Mouse (Mus musculus): ENCODE data around the gene Lipo4. TPM values are rescaled to one million over a fixed set of nuclear protein-coding genes. Genes with fewer than 3 reads are reported as not detected.

Gene Lipo4
- not detected in 2 replicates for polyA plus RNA-seq (2021; fragmentation: Nextera tagmentation)
- long read RNA-seq, experiment 1, result 0 reads
- long read RNA-seq, experiment 2, result 0 reads

GRCm38 (mm10) chr19:33517680-33518079 lies at the start of gene Lipo4:
TSS of gene Lipo4 (minus strand) at chr19:33517780.

Other genes with a start within 250 kb of the Lipo4 start
- 4.3 and 4.9 TPM in 2 replicates for gene Rnls, start 125.5 kb downstream of the Lipo4 start, polyA plus RNA-seq (2021; fragmentation: Nextera tagmentation)
- gene Gm8978, start 107.5 kb upstream of the Lipo4 start, polyA plus RNA-seq (2021; fragmentation: Nextera tagmentation), result not detected in 2 replicates
- gene Lipo2, start 233.6 kb upstream of the Lipo4 start, polyA plus RNA-seq (2021; fragmentation: Nextera tagmentation), result 0.11 and 0.29 TPM in 2 replicates
- gene Lipo3, start 244.2 kb upstream of the Lipo4 start, polyA plus RNA-seq (2021; fragmentation: Nextera tagmentation), result 5.6 and 6.0 TPM in 2 replicates

Measured in layer of hippocampus, adult 6 months (tissue).